Mouse (Mus musculus) MEL (cell line): ENCODE data around the gene Kynu. TPM values are rescaled to one million over a fixed set of nuclear protein-coding genes. Genes with fewer than 3 reads are reported as not detected.

Source experiments
- DNase-seq: peaks from one replicate; pipeline ENCODE4 v3.0.0; 2011; ENCODE audit warnings: low read depth, low spot score
- H3K27ac ChIP-seq: 2 replicates; pipeline ENCODE4 v1.5.1; 2012; ENCODE audit warnings: low read depth, mild to moderate bottlenecking, control low read depth, low read length, moderate library complexity; ENCODE audit not compliant: control insufficient read depth
- H3K27me3 ChIP-seq, 2 experiments: fragments of 150-350 bp in 1 of 2; sonication (generic) in 1 of 2; 2 replicates each; pipeline ENCODE4 v1.6.1; 2012; ENCODE audit warnings: low read length in 2 of 2, mild to moderate bottlenecking in 2 of 2, improper control_type of control experiment in 1 of 2, moderate library complexity in 1 of 2; ENCODE audit not compliant: insufficient read depth in 2 of 2, control insufficient read depth in 1 of 2
- H3K36me3 ChIP-seq, 2 experiments: 2 replicates each; pipeline ENCODE4 v1.6.1; 2012 to 2014; ENCODE audit warnings: low read length in 2 of 2, improper control_type of control experiment in 1 of 2, inconsistent platforms in 1 of 2, mild to moderate bottlenecking in 1 of 2; ENCODE audit not compliant: insufficient read depth in 2 of 2, control insufficient read depth in 1 of 2
- H3K4me1 ChIP-seq, 2 experiments: fragments of 150-350 bp in 1 of 2; sonication (generic) in 1 of 2; 2 replicates each; pipeline ENCODE4 v1.6.1; 2012; ENCODE audit warnings: low read length in 2 of 2, improper control_type of control experiment in 1 of 2, mild to moderate bottlenecking in 1 of 2; ENCODE audit not compliant: insufficient read depth in 2 of 2, control insufficient read depth in 1 of 2
- H3K4me3 ChIP-seq, 2 experiments: fragments of 150-350 bp in 1 of 2; sonication (generic) in 1 of 2; 2 replicates each; pipeline ENCODE4 v1.5.1; 2012; ENCODE audit warnings: low read depth in 2 of 2, low read length in 2 of 2, mild to moderate bottlenecking in 2 of 2, moderate library complexity in 2 of 2, control low read depth in 1 of 2, improper control_type of control experiment in 1 of 2; ENCODE audit not compliant: control insufficient read depth in 1 of 2, insufficient read depth in 1 of 2
- H3K79me2 ChIP-seq: 2 replicates; pipeline ENCODE4 v1.6.1; 2012; ENCODE audit warnings: mild to moderate bottlenecking, low read length, moderate library complexity; ENCODE audit not compliant: control insufficient read depth, poor library complexity, insufficient read depth
- H3K9ac ChIP-seq: 2 replicates; pipeline ENCODE4 v1.6.1; 2012; ENCODE audit warnings: low read depth, mild to moderate bottlenecking, control low read depth, low read length, moderate library complexity; ENCODE audit not compliant: control insufficient read depth, poor library complexity, severe bottlenecking
- H3K9me3 ChIP-seq: fragments of 150-350 bp; sonication (generic); replicated peaks from 2 replicates; pipeline ENCODE4 v1.6.1; 2012; ENCODE audit warnings: mild to moderate bottlenecking, low read length, improper control_type of control experiment, moderate library complexity; ENCODE audit not compliant: insufficient read depth
- CHD1 ChIP-seq: IDR thresholded peaks from 2 replicates; pipeline ENCODE4 v1.6.1; 2012; ENCODE audit warnings: low read depth, mild to moderate bottlenecking, inconsistent platforms, low read length, improper control_type of control experiment
- CHD2 ChIP-seq: IDR thresholded peaks from 2 replicates; pipeline ENCODE4 v1.6.1; 2011; ENCODE audit warnings: low read length, improper control_type of control experiment
- CTCF ChIP-seq, 3 experiments: IDR thresholded peaks in 2 of 3; conservative IDR thresholded peaks in 1 of 3; 2 replicates each; pipeline ENCODE4 v1.5.1; 2011 to 2012; ENCODE audit warnings: low read length in 3 of 3, low read depth in 2 of 3, mild to moderate bottlenecking in 2 of 3, improper control_type of control experiment in 1 of 3, inconsistent platforms in 1 of 3, mixed read lengths in 1 of 3, moderate library complexity in 1 of 3; ENCODE audit not compliant: control insufficient read depth in 1 of 3, insufficient read depth in 1 of 3, poor library complexity in 1 of 3, severe bottlenecking in 1 of 3
- EP300 ChIP-seq, 2 experiments: IDR thresholded peaks; 2 replicates each; pipeline ENCODE4 v1.6.1; 2011; ENCODE audit warnings: improper control_type of control experiment in 2 of 2, low read length in 2 of 2, low read depth in 1 of 2, mild to moderate bottlenecking in 1 of 2
- GABPA ChIP-seq: IDR thresholded peaks from 2 replicates; pipeline ENCODE4 v1.6.1; 2012; ENCODE audit warnings: low read depth, mild to moderate bottlenecking, inconsistent platforms, low read length, improper control_type of control experiment, moderate library complexity
- GATA1 ChIP-seq: IDR thresholded peaks from 2 replicates; pipeline ENCODE4 v1.6.1; 2011; ENCODE audit warnings: low read depth, low read length, improper control_type of control experiment
- JUND ChIP-seq: IDR thresholded peaks from 2 replicates; pipeline ENCODE4 v1.6.1; 2011; ENCODE audit warnings: low read depth, mild to moderate bottlenecking, improper control_type of control experiment, low read length
- KAT2A ChIP-seq: conservative IDR thresholded peaks from 2 replicates; pipeline ENCODE4 v1.6.1; 2012; ENCODE audit warnings: low read depth, low read length, improper control_type of control experiment, inconsistent platforms
- MAFK ChIP-seq: IDR thresholded peaks from 2 replicates; pipeline ENCODE4 v1.6.1; 2011; ENCODE audit warnings: low read depth, mild to moderate bottlenecking, low read length, improper control_type of control experiment, borderline replicate concordance
- MAX ChIP-seq: IDR thresholded peaks from 2 replicates; pipeline ENCODE4 v1.6.1; 2011; ENCODE audit warnings: low read length, improper control_type of control experiment
- MAZ ChIP-seq: IDR thresholded peaks from 2 replicates; pipeline ENCODE4 v1.6.1; 2012; ENCODE audit warnings: low read depth, mild to moderate bottlenecking, inconsistent platforms, low read length, improper control_type of control experiment
- MXI1 ChIP-seq: IDR thresholded peaks from 2 replicates; pipeline ENCODE4 v1.6.1; 2011; ENCODE audit warnings: mild to moderate bottlenecking, low read depth, low read length, improper control_type of control experiment
- MYB ChIP-seq: IDR thresholded peaks from 2 replicates; pipeline ENCODE4 v1.6.1; 2011; ENCODE audit warnings: mild to moderate bottlenecking, low read depth, low read length, improper control_type of control experiment
- MYC ChIP-seq: IDR thresholded peaks from 2 replicates; pipeline ENCODE4 v1.6.1; 2011; ENCODE audit warnings: low read depth, mild to moderate bottlenecking, low read length, improper control_type of control experiment, moderate library complexity
- NRF1 ChIP-seq: IDR thresholded peaks from 2 replicates; pipeline ENCODE4 v1.6.1; 2014; ENCODE audit warnings: low read depth, mild to moderate bottlenecking, inconsistent platforms, low read length, improper control_type of control experiment, moderate library complexity; ENCODE audit not compliant: poor library complexity, insufficient read depth, severe bottlenecking
- POLR2A ChIP-seq, 2 experiments: IDR thresholded peaks; 2 replicates each; pipeline ENCODE4 v1.6.1; 2011 to 2012; ENCODE audit warnings: low read length in 2 of 2, mild to moderate bottlenecking in 2 of 2, control low read depth in 1 of 2, improper control_type of control experiment in 1 of 2, low read depth in 1 of 2, moderate library complexity in 1 of 2; ENCODE audit not compliant: control insufficient read depth in 1 of 2, insufficient read depth in 1 of 2, poor library complexity in 1 of 2
- POLR2AphosphoS2 ChIP-seq: IDR thresholded peaks from 2 replicates; pipeline ENCODE4 v1.6.1; 2011; ENCODE audit warnings: low read length, improper control_type of control experiment
- POLR2AphosphoS5 ChIP-seq: IDR thresholded peaks from 2 replicates; pipeline ENCODE4 v1.6.1; 2012; ENCODE audit warnings: low read depth, borderline replicate concordance, mild to moderate bottlenecking, inconsistent platforms, low read length, moderate library complexity, mixed read lengths
- RAD21 ChIP-seq: IDR thresholded peaks from 2 replicates; pipeline ENCODE4 v1.6.1; 2011; ENCODE audit warnings: mild to moderate bottlenecking, low read depth, low read length, improper control_type of control experiment
- RCOR1 ChIP-seq: IDR thresholded peaks from 2 replicates; pipeline ENCODE4 v1.6.1; 2012; ENCODE audit warnings: low read depth, mild to moderate bottlenecking, inconsistent platforms, low read length, improper control_type of control experiment
- SIN3A ChIP-seq: IDR thresholded peaks from 2 replicates; pipeline ENCODE4 v1.6.1; 2012; ENCODE audit warnings: low read length, improper control_type of control experiment, inconsistent platforms
- SMC3 ChIP-seq: IDR thresholded peaks from 2 replicates; pipeline ENCODE4 v1.6.1; 2011; ENCODE audit warnings: low read depth, low read length, improper control_type of control experiment
- TAL1 ChIP-seq: IDR thresholded peaks from 2 replicates; pipeline ENCODE4 v1.6.1; 2012; ENCODE audit warnings: mild to moderate bottlenecking, inconsistent platforms, low read length, moderate library complexity, mixed read lengths
- TBP ChIP-seq: IDR thresholded peaks from 2 replicates; pipeline ENCODE4 v1.8.0; 2011; ENCODE audit warnings: low read depth, low read length, improper control_type of control experiment
- TCF12 ChIP-seq: IDR thresholded peaks from 2 replicates; pipeline ENCODE4 v1.6.1; 2014; ENCODE audit warnings: low read depth, mild to moderate bottlenecking, inconsistent platforms, low read length, improper control_type of control experiment, moderate library complexity
- UBTF ChIP-seq: IDR thresholded peaks from 2 replicates; pipeline ENCODE4 v1.6.1; 2012; ENCODE audit warnings: low read depth, mild to moderate bottlenecking, inconsistent platforms, low read length, improper control_type of control experiment, moderate library complexity, borderline replicate concordance; ENCODE audit not compliant: insufficient read depth
- ZC3H11A ChIP-seq: IDR thresholded peaks from 2 replicates; pipeline ENCODE4 v1.6.1; 2012; ENCODE audit warnings: low read depth, mild to moderate bottlenecking, inconsistent platforms, low read length, improper control_type of control experiment
- ZKSCAN1 ChIP-seq: IDR thresholded peaks from 2 replicates; pipeline ENCODE4 v1.6.1; 2012; ENCODE audit warnings: low read depth, mild to moderate bottlenecking, inconsistent platforms, low read length, improper control_type of control experiment, moderate library complexity
- ZMIZ1 ChIP-seq: IDR thresholded peaks from 2 replicates; pipeline ENCODE4 v1.6.1; 2012; ENCODE audit warnings: low read depth, mild to moderate bottlenecking, inconsistent platforms, low read length, improper control_type of control experiment, moderate library complexity
- polyA plus RNA-seq, 2 experiments: library from polyadenylated mRNA; stranded (reverse) in 1 of 2; unstranded in 1 of 2; fragments of >175 nt in 1 of 2; fragments of >200 nt in 1 of 2; gene quantifications; 2 replicates each; pipeline versions ENCODE4 v1.2.1 to v1.2.4; 2012; ENCODE audit warnings: low replicate concordance in 2 of 2, low read depth in 1 of 2; ENCODE audit not compliant: insufficient read length in 2 of 2, insufficient read depth in 1 of 2, missing spikeins in 1 of 2
- total RNA-seq: library from RNA; depleted of rRNA; stranded (reverse); fragments of 300-350 nt; gene quantifications from 2 replicates; pipeline ENCODE4 v1.2.3, GENCODE M21; 2012

Kynu gene
- total and polyA plus RNA-seq, 3 experiments: 0.04 TPM; not detected in 2

DNA sequence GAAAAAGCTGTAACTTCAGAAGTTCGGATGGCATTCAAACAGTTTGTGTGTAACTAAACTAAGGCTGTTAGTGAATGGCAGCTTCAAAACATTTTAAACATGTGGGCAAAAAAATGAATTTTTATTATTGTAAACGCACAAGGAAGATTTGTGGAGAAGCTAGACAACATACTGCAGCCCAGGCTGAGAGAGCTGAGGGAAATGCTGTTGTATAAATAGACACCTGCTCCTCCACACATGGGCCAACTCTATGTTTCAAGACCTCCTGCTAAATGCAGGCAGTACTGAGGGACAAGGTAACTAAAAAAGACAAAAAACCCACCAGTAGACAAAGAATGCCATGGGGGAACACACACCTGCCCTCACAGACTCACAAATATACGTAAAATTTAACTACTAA, 140.5 kb downstream of the Kynu start:
- no peak overlapping the region for H3K27ac ChIP-seq
- H3K4me1 ChIP-seq: no peaks in the 10 kb centered on the region
- DNase-seq: no peak
- H3K9ac ChIP-seq: no peak overlapping the region
- no peaks in the 10 kb centered on the region for H3K27me3 ChIP-seq
- H3K79me2 ChIP-seq: no peaks in the 10 kb centered on the region
- H3K4me3 ChIP-seq: no peak overlapping the region
- H3K36me3 ChIP-seq: no peaks in the 10 kb centered on the region
- TF ChIP-seq ZMIZ1 (no peak), GABPA (no peak), POLR2A (IDR thresholded peaks at IDR 0.05; ENCODE audit: control insufficient read depth in 1 of 2, insufficient read depth in 1 of 2, low read depth in 1 of 2, low read length in 2 of 2, poor library complexity in 1 of 2) (no peak), TCF12 (no peak), MYC (no peak), GATA1 (no peak), CHD1 (no peak), MXI1 (no peak), JUND (no peak), CTCF (IDR thresholded peaks at IDR 0.05 in 2 of 3, conservative IDR thresholded peaks at IDR 0.05 in 1 of 3; ENCODE audit: control insufficient read depth in 1 of 3, insufficient read depth in 1 of 3, low read depth in 2 of 3, low read length in 3 of 3, poor library complexity in 1 of 3, severe bottlenecking in 1 of 3) (no peak), ZKSCAN1 (no peak), RCOR1 (no peak), TBP (no peak), CHD2 (no peak)
- H3K9me3 ChIP-seq: no peaks in the 10 kb centered on the region

DNA sequence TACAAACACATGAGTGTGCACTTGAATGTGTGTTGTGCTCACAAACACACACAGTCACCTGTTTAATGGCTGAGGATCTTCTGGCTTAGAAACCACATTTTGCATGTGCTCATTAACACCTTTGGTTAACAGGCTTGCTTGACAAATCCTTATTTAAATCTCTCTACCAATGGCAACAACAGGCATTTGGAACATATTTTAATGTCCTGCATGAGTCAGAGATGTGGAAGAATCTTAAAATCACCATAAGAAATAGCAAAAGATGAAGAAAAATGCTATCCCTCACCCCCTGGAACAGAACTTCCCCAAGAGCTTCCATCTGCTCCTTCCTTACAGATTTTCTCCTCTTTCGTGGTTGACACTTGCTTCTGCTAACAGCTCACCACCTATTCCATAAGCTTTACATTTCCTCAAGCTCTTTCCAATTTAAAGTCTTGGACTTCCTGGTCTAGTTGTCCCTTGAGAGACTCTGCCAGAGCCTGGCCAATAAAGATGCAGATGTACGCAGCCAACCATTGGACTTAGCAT, 157.5 kb downstream of the Kynu start:
- H3K4me3 ChIP-seq: no peak overlapping the region
- H3K27ac ChIP-seq: no peak overlapping the region
- TF ChIP-seq NRF1 (no peak), SIN3A (no peak), SMC3 (no peak), UBTF (no peak), CHD1 (no peak), MYB (no peak), MAZ (no peak), KAT2A (no peak), EP300 (IDR thresholded peaks at IDR 0.05; ENCODE audit: low read depth in 1 of 2, low read length in 2 of 2) (no peak), ZC3H11A (no peak), POLR2AphosphoS2 (no peak), RAD21 (no peak), POLR2AphosphoS5 (no peak), MAX (no peak), MYC (no peak), GATA1 (no peak), MAFK (no peak), TAL1 (no peak)
- no peaks in the 10 kb centered on the region for H3K79me2 ChIP-seq
- no peaks in the 10 kb centered on the region for H3K9me3 ChIP-seq
- no peaks in the 10 kb centered on the region for H3K36me3 ChIP-seq
- DNase-seq: no peak
- no peaks in the 10 kb centered on the region for H3K27me3 ChIP-seq
- H3K9ac ChIP-seq: no peak overlapping the region
- H3K4me1 ChIP-seq: no peaks in the 10 kb centered on the region
